Mouse (Mus musculus): Measurements from ENCODE around the gene Bcl6b. TPM values are rescaled to one million over a fixed set of nuclear protein-coding genes. Genes with fewer than 3 reads are reported as not detected.

Gene Bcl6b
- polyA plus RNA-seq, 2 experiments = 1.0 TPM

GRCm38 (mm10) chr11:70219873-70220272, 9.7 kb downstream of the Bcl6b start:
- Histone ChIP-seq H3K4me2 (ENCODE audit: low read depth) (peak overlapping the region; percentile 98), H3K27ac (peak overlapping the region; percentile 99), H3K36me3 (replicated peaks; ENCODE audit: control insufficient read depth, insufficient read depth, low read depth) (no peaks in the 10 kb centered on the region), H3K9ac (replicated peaks) (peak overlapping the region; percentile 96), H3K9me3 (ENCODE audit: control insufficient read depth, low read length) (no peaks in the 10 kb centered on the region), H3K4me1 (replicated peaks; ENCODE audit: control insufficient read depth in 2 of 2, insufficient read depth in 2 of 2, low read length in 1 of 2) (peaks cover 18 to 26% of the 10 kb centered on the region in 2 experiments), H3K4me3 (ENCODE audit: insufficient read depth in 1 of 2, low read depth in 2 of 2, low read length in 2 of 2) (peak overlapping the region; percentile 79 to 81), H3K27me3 (ENCODE audit: control insufficient read depth, insufficient read depth, low read length) (peaks cover 16% of the 10 kb centered on the region)
- no peak for TF ChIP-seq CTCF (IDR thresholded peaks at IDR 0.05; ENCODE audit: low read depth)
- TF ChIP-seq EP300 (IDR thresholded peaks at IDR 0.05; ENCODE audit: low read depth) = no peak
- DNase-seq (ENCODE audit: low read depth in 3 of 3, low spot score in 3 of 3) (no peak), ATAC-seq (ENCODE audit: insufficient read depth) (no peak)
- 52% methylated on average over 7 of the region's 7 CpGs for WGBS (ENCODE audit: insufficient replicate concordance)

DNA sequence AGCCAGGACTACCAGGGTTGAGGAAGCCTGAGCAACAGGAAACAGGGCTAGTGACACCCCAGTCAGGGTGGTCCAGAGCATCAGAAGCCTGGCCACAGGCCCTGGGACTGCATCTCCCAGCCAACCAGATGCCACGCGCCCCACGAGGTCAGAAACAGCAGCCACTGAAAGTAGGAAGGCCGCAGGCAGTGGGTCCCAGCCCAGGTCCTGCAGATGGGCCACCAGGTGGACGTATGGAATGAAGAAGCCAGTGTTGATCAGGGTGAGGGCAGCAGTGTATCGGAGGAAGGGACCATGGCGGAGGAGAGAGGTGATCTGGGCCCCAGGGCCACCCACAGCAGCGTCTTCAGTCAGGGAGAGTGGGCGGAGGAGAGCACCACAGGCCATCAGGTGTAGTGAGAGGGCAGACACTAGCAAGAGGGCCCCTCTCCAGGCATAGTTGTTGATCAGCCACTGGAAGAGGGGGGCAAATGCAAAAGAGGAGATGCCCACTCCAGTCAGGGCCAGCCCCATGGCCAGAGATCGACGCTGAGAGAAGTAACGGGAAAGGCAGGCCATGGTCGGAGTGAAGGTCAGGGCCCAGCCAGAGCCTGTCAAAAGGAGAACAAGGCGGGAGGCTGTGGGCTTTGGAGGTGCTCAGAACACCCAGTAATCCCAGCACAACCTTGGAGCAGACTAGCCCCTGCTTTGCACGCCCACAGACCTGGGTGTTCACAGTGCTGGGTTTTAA, 10.7 kb downstream of the Bcl6b start:
- Histone ChIP-seq H3K4me3 (ENCODE audit: insufficient read depth in 1 of 2, low read depth in 2 of 2, low read length in 2 of 2) (peak overlapping the region in 1 of 2 experiments; percentile 79; a peak in 2 of 4 replicates), H3K27me3 (ENCODE audit: control insufficient read depth, insufficient read depth, low read length) (peaks cover 26% of the 10 kb centered on the region), H3K4me1 (replicated peaks; ENCODE audit: control insufficient read depth in 2 of 2, insufficient read depth in 2 of 2, low read length in 1 of 2) (peaks cover 16 to 26% of the 10 kb centered on the region in 2 experiments), H3K9ac (replicated peaks) (no peak overlapping the region), H3K27ac (no peak overlapping the region), H3K36me3 (replicated peaks; ENCODE audit: control insufficient read depth, insufficient read depth, low read depth) (no peaks in the 10 kb centered on the region), H3K9me3 (ENCODE audit: control insufficient read depth, low read length) (no peaks in the 10 kb centered on the region), H3K4me2 (ENCODE audit: low read depth) (peak overlapping the region; percentile 98)
- ATAC-seq (ENCODE audit: insufficient read depth) = no peak
- TF ChIP-seq EP300 (IDR thresholded peaks at IDR 0.05; ENCODE audit: low read depth) = no peak
- TF ChIP-seq CTCF (IDR thresholded peaks at IDR 0.05; ENCODE audit: low read depth) = no peak
- WGBS (ENCODE audit: insufficient replicate concordance) = 78% methylated on average over 15 of the region's 15 CpGs
- DNase-seq (ENCODE audit: low read depth in 3 of 3, low spot score in 3 of 3) = no peak

- Histone ChIP-seq H3K4me1 (replicated peaks; ENCODE audit: control insufficient read depth in 2 of 2, insufficient read depth in 2 of 2, low read length in 1 of 2) (peaks cover 16 to 19% of the 10 kb centered on the region in 2 experiments), H3K36me3 (replicated peaks; ENCODE audit: control insufficient read depth, insufficient read depth, low read depth) (no peaks in the 10 kb centered on the region), H3K9me3 (ENCODE audit: control insufficient read depth, low read length) (no peaks in the 10 kb centered on the region), H3K27ac (no peak overlapping the region), H3K27me3 (ENCODE audit: control insufficient read depth, insufficient read depth, low read length) (peaks cover 35% of the 10 kb centered on the region), H3K9ac (replicated peaks) (no peak overlapping the region), H3K4me3 (ENCODE audit: insufficient read depth in 1 of 2, low read depth in 2 of 2, low read length in 2 of 2) (no peak overlapping the region), H3K4me2 (ENCODE audit: low read depth) (no peak overlapping the region)
- TF ChIP-seq EP300 (IDR thresholded peaks at IDR 0.05; ENCODE audit: low read depth) = no peak
- TF ChIP-seq CTCF (IDR thresholded peaks at IDR 0.05; ENCODE audit: low read depth) = no peak
- DNase-seq (ENCODE audit: low read depth in 3 of 3, low spot score in 3 of 3) (no peak), ATAC-seq (ENCODE audit: insufficient read depth) (no peak)
- 60% methylated on average over 4 of the region's 4 CpGs for WGBS (ENCODE audit: insufficient replicate concordance)
Observed at GRCm38 (mm10) chr11:70218039-70218438, 11.6 kb downstream of the Bcl6b start.

- DNase-seq (ENCODE audit: low read depth in 3 of 3, low spot score in 3 of 3) (no peak), ATAC-seq (ENCODE audit: insufficient read depth) (no peak)
- no peaks in the 10 kb centered on the region for H3K36me3 ChIP-seq (replicated peaks; ENCODE audit: control insufficient read depth, insufficient read depth, low read depth)
- peaks cover 9 to 10% of the 10 kb centered on the region in 2 experiments for H3K4me1 ChIP-seq (replicated peaks; ENCODE audit: control insufficient read depth in 2 of 2, insufficient read depth in 2 of 2, low read length in 1 of 2)
- no peak overlapping the region for H3K4me3 ChIP-seq (ENCODE audit: insufficient read depth in 1 of 2, low read depth in 2 of 2, low read length in 2 of 2)
- 71% methylated on average over 3 of the region's 3 CpGs for WGBS (ENCODE audit: insufficient replicate concordance)
- no peak overlapping the region for H3K27ac ChIP-seq
- peaks cover 44% of the 10 kb centered on the region for H3K27me3 ChIP-seq (ENCODE audit: control insufficient read depth, insufficient read depth, low read length)
- H3K9ac ChIP-seq (replicated peaks) = no peak overlapping the region
- TF ChIP-seq CTCF (IDR thresholded peaks at IDR 0.05; ENCODE audit: low read depth) (no peak), EP300 (IDR thresholded peaks at IDR 0.05; ENCODE audit: low read depth) (no peak)
- H3K9me3 ChIP-seq (ENCODE audit: control insufficient read depth, low read length) = no peaks in the 10 kb centered on the region
- no peak overlapping the region for H3K4me2 ChIP-seq (ENCODE audit: low read depth)
Observed at GRCm38 (mm10) chr11:70216103-70216502, 13.5 kb downstream of the Bcl6b start.

GRCm38 (mm10) chr11:70215301-70215700, 14.3 kb downstream of the Bcl6b start:
- peaks cover 9 to 10% of the 10 kb centered on the region in 2 experiments for H3K4me1 ChIP-seq (replicated peaks; ENCODE audit: control insufficient read depth in 2 of 2, insufficient read depth in 2 of 2, low read length in 1 of 2)
- 25% methylated on average over 22 of the region's 22 CpGs for WGBS (ENCODE audit: insufficient replicate concordance)
- peaks cover 44% of the 10 kb centered on the region for H3K27me3 ChIP-seq (ENCODE audit: control insufficient read depth, insufficient read depth, low read length)
- H3K27ac ChIP-seq = no peak overlapping the region
- H3K9me3 ChIP-seq (ENCODE audit: control insufficient read depth, low read length) = no peaks in the 10 kb centered on the region
- DNase-seq (ENCODE audit: low read depth in 3 of 3, low spot score in 3 of 3) = no peak
- H3K4me3 ChIP-seq (ENCODE audit: insufficient read depth in 1 of 2, low read depth in 2 of 2, low read length in 2 of 2) = no peak overlapping the region
- H3K4me2 ChIP-seq (ENCODE audit: low read depth) = no peak overlapping the region
- TF ChIP-seq CTCF (IDR thresholded peaks at IDR 0.05; ENCODE audit: low read depth) (no peak), EP300 (IDR thresholded peaks at IDR 0.05; ENCODE audit: low read depth) (no peak)
- H3K9ac ChIP-seq (replicated peaks) = no peak overlapping the region
- no peaks in the 10 kb centered on the region for H3K36me3 ChIP-seq (replicated peaks; ENCODE audit: control insufficient read depth, insufficient read depth, low read depth)
- no peak for ATAC-seq (ENCODE audit: insufficient read depth)
